Mouse (Mus musculus): Measurements from ENCODE around the gene Arhgef19.
A peak's percentile ranks its signal among the peaks of the same experiment; 100 is the strongest.

Arhgef19 gene

DNA sequence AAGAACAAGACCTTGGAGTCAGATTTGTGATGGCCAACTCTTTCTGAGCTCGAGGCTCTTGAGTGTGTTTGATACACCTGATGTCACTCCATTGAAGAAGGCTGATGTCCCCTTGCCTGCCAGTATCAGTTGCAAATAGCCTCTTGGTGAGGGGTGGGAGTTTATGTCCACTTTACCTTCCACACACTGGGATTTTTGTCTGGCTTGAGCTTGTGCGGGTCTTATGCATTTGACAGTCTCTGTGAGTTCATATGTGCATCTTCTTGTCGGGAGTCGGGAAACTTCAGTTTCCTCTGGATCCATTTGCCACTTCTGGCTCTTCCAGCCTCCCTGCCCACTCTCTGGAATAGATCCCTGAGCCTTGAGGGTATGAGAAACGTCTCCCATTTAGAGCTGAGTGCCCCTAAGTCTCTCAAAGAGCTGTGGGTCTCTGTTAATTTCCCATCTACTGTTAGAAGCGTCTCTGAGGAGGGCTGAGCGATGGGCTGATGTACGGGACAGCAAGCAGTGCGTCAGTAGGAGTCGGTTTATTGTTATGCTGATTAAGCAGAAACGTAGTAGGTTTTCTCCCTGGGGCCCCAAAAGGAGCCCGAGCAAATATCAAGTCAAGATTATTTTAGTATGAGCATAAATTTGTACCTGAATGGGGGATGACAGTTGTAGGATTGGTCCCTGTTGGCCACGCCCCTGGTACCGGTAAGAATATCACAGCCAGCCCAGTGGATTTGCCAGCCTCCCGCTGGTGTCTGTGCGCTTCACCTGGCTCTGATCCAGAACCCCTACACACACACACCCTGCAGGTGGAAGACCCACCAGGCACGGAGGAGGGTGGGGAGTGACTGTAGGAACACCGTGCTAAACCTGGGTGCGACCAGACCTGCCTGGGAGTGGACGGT lies 559 bp upstream of the Arhgef19 start:
- DNase-seq = no peak

DNA sequence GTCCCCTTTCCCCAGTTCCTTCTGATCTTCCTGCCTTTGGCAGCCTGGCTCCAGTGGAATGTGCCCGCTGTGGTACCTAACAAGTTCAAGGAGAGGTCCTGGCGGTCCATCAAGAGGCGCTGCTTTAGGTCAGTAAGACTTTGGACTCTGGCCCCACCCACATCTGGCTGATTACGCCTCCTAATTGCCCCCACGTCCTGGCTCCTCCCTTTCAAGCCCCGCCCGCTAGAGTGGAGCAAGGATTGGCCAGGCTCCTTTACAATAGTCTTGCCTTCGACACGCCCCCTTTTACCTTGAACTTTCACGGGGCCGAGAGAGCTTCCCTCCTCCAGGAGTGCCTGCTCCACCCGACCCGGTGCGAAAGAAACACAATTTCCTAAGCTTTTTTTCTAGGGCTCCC lies 1.3 kb downstream of the Arhgef19 start:
- no peak for DNase-seq

DNA sequence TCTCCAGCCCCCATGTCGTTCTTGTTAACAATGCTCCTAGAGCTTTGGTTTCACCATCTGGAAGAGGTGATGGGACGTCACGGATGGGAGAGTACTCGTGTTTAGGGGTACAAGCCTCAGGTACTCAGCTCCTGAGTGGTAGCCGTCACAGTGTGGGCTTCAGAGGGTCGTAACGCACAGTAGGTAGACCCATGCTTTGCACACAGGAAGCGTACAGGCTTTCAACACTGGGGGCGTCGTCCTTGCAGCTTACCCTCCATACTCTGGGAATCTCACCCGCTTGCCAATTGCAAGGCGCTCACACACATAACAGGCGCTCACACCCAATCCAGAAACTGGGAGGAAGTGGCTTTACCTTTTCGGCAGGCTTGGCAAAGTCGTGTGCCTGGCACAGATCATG lies 2.6 kb downstream of the Arhgef19 start:
- no peak for DNase-seq

DNA sequence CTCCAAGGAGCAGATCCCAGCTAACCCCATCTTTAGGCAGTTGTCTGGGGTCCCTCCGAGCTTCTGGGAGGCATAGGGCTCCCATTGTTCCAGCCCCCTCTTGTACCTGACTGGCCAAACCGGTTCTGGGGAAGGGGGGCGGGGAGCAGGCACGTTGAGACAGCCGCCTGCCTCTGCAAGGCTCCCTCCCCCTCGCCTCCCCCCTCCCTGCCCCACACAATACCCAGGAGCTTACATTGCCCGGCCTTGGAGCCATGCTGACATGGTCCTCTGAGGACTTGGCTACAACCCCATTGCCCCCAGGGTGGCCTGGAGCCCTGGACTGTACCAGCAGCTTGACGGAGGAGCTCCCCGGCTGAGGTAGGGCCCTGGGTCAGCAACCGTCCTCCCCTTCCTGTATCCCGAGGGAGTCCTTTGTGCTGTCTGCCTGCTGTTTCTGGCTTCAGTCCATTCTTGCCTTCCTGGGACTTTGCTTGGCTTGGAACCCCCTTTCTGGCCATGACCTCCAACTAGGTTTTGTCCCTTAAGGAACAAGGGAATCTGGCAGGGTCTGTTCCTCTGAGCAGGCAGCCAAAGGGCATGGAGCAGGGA lies 3.4 kb downstream of the Arhgef19 start:
- no peak for DNase-seq

DNA sequence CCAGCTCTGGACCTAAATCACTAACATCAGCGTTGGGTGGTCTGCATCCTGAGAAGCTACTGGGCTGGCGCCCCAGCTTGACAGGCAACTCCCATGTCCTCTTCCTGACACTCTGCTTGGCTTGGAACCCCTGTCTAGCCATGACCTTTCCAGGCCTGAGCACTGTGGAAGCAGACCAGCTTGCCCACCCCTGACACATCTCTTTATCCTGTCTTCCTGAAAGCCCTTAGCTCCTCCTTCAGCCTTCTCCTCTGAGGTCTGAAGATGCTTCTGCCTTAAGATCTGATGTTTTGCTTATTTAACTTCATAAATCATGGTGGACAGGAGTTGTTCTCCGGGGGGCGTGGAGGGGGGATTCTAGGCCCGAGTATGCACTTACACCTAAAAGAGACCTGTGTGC lies 4.3 kb downstream of the Arhgef19 start:
- no peak for DNase-seq

DNA sequence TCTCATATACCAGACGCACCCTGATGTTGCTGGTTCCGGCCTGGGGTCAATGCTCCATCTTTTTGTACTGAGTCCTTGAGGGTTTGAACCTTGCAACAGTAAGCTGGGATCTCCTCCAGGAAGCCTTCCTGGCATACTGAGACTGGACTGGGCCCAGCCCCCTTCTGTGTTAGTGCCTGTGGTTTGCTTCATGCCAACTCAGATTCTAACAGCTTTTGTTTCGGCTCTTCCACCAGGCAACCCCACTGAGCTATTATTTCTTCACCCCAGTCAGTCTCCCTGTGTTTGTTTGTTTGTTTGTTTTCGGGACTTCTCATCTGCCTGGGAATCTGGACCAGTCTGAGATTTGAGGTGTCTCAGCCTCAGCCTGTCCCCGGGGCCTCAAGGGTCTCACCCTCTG lies 5.1 kb downstream of the Arhgef19 start:
- DNase-seq = no peak

DNA sequence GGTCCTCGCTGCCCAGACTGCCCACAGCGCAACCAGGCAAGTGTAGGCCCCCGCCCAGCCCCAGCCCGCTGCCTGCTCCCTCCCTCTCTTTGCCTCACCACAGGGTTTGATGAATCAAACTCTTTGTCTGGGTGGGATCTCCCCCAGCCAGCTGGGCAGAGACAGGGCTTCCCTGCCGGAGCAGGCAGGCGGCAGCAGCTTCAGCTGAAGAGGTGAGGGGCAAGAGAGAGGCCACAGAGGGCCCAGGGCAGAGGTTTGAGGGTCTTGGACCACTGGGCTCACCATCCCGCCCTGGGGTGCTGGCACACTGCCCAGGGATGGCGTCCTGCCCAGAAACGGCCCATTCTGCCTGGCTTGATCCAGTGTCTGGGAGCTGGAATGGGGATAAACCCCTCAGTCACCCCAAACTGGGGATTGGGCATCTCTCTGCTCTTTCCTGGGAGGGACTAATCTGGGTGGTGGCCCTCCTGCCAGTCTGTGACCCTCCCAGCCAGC lies 5.7 kb downstream of the Arhgef19 start:
- peak; percentile 51 for DNase-seq

DNA sequence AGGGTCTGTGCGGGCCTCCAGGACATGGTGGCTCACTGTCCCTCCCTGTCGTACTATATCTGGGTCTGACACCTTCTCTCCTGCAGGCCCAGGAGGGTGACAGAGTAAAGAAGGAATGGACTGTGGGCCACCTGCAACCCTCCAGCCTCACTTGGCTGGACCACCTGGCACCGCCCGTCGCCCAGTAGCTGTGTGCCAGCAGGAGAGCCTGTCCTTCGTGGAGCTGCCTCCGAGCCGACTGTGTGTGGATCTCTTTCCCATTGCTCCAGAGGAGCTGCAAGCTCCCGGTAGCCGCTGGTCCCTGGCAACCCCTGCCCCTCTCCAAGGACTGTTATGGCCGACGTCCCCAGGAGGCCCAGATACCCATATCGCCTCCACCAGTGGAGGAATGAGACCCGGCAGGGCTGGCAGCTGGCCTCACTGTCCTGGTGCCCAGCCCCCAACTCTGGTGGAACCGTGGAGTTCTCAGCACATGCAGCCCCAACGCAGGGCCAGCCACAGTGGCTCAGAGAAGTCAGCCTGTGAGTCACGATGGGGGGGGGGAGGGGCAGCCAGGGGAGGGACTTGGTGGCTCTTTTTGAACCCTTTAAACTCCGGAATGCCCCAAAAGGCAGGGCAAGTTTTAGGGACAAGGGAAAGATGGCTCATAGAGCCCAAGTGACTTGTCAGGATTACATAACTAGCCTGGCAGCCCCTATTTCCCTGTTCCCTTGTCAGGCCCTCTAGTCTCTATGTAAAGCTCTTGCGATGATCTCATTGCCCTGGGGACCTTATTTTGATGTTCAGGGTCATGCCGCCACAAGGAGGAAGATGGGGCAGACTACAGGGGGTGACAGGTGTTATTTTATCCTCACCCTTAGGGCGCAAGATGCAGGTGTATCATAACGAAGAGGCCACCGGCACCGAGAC lies 7.0 kb downstream of the Arhgef19 start:
- DNase-seq = no peak

DNA sequence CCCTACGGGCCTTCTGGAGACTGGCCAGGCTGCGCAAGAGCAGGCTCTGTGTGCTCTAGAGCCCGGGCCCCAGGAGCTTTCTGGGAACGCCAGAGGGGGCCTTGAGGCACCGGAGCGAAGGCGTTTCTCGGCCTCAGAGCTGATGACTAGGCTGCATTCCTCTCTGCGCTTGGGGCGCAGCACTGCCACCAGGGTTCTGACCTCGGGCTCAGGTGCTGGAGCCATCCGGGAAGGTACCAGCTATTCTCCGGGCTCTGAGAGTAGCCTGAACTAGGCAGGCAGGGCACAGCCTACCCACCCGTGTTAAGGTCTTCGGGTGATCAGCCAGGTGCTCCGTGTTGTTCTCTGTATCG lies 7.7 kb downstream of the Arhgef19 start:
- no peak for DNase-seq

DNA sequence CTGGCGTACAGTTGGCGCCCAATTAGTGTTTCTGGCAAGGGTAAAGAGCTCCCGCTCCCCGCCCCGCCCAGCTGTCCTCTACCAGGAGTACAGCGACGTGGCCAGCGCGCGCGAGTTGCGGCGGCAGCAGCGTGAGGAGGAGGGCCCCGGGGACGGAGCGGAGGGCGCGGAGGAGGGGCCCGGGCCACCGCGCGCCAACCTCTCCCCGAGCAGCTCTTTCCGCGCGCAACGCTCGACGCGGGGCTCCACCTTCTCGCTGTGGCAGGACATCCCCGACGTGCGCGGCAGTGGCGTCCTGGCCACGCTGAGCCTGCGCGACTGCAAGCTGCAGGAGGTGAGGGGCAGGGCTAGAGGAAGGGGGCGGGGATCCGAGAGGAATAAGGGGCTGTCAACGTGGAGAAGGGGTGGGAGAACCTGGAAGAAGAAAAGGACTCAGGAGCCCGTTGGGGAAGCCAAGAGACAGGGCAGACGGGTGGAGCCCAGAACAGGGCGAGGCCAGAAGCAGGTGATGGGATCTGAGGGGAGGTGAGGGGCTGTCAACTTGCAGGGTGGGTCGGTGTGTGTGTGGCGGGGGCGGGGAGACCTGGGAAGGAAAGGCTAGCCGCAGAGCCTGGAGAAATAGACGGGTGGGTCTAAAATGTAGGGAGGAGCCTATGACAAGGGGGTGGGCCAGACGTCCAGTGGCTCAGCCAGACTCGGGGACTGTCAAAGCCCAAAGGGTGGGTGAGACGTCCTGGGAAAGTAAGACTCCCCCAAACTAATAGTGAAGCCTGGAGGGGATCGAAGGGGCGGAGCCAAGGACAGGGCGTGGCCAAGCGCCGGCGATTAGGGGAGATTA lies 8.7 kb downstream of the Arhgef19 start:
- DNase-seq = no peak

DNA sequence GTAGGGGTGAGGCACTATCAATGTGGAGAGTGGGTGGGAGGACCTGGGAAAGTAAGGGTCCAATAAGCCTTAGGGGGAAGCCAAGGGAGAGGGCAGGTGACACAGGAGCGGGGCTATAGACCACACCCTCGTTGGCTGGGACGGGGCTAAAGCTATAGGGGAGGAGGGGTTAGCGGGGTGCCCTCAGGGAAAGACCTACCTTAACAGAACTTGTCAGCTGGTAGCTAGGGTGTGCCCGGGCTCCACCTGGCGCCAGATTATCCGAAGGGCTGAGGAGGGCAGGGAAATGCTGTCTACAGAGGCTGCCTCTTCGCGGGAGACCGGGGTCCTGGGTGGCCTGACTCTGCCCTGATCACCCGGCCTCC lies 9.3 kb downstream of the Arhgef19 start:
- DNase-seq = no peak

DNA sequence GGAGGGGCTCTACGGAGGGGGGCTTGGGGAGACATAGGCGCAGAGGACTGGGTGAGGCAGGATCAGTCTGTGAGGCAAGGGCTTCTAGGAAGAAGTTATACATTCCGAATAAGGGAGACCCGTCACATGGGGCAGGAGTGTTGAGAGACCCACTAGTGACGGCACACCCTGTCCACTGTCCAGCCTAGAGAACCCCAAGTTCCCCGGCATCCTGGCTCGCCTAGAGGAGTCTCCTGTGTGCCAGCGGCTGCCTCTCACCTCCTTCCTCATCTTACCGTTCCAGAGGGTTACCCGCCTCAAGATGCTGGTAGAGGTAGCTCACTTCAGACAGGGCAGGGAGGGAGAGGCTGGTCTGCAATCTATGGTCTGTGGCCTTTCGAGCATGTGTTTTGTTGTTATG lies 10.1 kb downstream of the Arhgef19 start:
- no peak for DNase-seq

DNA sequence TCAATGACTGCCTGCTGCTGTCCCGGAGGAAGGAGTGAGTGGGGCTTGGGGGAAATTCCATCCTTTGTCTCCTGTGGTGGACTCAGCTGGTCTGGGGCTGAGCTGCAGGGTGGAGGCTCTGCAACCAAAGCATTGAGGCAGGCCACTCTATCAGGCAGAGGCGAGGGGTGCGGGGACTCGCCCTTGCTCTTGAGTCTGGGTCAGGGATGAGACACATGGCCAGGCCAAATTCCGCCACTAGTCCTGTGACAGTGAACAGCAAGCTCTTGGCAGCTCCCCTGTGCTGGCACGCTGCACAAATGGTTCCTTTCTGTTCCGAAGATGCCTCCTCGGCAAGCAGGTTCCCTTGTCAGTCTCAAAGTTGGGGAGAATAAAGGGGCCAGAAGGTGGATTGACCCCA lies 11.8 kb downstream of the Arhgef19 start:
- no peak for DNase-seq

DNA sequence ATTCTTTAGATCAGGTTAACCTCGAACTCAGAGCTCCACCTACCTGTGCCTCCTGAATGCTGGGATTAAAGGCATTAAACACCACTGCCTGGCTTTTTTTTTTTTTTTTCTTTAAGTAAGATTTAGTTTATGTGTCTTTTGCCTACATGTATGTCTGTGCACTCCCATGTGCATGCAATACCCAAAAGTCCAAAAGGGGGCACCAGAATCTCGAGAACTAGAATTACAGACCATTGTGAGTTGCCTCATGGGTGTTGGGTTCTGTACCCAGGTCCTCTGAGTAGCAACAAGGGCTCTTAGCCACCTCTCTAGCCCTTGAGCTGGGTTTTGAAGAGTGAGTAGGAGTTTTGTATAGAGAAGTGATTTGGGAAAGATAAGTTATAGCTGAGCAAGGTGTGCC lies 13.3 kb downstream of the Arhgef19 start:
- DNase-seq = no peak

DNA sequence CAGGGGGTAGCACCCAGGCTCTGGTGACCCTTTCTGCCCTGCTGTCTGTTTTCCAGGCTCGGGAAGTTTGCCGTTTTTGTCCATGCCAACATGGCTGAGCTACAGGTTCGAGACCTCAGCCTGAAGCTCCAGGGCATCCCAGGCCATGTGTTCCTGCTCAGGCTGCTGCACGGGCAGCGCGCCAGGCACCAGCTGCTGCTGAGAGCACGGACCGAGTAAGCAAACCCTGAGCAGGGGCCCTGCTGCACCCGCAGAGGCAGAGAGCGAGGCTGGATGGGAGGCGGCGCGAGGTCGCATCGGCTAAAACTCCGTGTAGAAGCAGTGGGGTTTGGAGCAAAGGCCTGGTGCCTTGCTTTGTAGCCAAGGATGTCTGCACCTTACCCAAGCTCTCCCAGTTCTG lies 14.9 kb downstream of the Arhgef19 start:
- DNase-seq = no peak

DNA sequence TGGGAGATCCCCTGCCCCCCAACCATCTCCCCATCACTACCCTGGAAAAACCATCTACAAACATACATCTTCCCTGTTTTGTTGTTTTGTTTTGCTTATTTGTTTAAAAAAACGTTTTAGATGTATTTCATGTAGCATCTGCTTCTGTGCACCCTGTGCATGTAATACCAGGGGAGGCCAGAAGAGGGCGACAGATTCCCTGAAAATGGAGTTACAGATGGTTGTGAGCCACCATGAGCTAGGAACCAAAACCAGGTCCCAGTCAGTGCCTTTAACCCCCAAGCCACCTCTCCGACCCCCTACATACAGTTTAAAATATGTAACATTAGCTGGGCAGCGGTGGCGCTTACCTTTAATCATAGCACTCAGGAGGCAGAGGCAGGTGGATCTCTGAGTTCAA lies 18.1 kb downstream of the Arhgef19 start:
- no peak for DNase-seq

DNA sequence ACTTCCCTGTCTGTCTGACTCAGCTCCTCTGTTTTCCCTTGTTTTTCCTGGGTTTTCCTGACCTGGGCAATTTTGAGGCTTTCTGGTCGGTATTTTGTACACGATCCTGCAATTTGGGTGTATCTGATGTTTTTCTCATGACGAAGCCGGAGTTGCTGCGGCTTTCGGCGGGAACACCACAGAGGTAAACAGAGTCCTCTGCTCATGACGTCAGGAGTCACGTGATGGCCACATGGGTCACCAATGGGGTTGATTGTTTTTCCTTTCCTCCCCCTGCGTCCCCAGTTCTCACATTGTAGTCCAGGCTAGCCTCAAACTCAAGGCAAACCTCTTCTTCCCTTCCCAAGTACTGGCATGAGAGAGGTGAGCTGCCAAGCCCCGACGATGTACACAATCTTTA lies 20.1 kb downstream of the Arhgef19 start:
- no peak for DNase-seq

DNA sequence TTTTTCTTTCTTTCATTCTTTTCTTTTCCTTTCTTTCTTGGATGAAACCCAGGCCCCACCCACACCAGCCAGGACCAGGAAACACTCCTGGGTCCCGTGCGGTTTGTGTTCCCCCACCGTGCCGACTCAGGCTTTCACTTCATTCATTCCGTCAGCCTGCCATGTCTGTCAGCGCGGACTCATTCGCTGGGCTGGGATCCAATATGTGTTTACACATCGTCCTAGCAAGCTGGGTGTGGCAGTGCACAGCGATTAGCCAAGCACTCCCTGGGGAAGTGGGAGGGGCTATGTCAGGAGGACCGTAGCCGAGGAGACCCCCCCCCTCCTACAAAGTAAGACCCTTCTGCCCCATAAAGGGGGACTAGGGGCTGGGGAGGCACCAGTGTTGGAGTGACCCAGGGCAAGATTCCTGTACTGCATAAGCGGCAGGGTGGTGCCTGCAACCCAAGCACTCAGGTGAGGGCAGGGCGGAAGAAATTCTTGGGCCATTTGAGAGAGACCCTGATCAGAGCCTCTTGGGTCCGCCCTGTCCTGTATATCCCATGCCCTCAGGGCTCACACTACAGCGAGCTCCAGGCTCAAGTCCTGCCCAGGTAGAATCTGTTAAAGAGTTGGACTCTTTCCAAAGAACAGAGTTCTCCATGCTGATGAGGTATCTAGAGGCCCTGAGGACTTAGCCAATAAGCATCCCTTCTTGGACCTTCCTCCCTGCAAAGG lies 20.9 kb downstream of the Arhgef19 start:
- no peak for DNase-seq

DNA sequence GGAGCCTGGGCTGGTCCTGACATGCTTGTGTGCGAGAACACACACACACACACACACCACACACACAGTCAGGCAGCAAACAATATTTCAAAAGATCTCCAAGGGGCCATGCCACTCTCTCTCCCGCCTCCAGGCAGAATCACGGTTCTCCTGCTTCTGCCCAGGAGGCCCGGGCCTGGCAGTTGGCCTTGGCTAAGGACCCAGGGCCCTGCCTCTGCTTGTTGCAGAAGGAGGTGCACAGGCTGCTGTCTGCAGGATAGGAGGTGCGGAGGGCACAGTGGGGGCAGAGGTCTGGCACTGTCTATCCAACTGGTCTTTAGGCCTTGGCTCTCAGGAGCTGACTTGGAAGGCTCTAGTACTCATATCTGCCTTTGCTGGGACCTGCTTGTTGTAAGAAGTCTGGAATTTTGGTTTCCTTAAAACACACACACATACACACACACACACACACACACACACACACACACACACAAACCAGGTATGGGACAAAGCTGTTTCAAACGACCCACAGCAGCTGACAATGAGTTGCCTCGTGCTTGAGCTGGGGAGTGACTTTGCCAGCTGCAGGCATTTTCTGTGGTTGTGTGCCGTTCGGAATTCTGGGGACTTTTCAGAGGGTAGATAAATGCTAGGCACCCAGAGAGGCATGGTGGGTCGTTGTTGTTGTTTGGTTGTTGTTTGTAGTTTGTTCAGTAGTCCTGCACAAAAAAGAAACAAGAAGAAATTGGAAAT lies 23.8 kb downstream of the Arhgef19 start:
- no peak for DNase-seq

DNA sequence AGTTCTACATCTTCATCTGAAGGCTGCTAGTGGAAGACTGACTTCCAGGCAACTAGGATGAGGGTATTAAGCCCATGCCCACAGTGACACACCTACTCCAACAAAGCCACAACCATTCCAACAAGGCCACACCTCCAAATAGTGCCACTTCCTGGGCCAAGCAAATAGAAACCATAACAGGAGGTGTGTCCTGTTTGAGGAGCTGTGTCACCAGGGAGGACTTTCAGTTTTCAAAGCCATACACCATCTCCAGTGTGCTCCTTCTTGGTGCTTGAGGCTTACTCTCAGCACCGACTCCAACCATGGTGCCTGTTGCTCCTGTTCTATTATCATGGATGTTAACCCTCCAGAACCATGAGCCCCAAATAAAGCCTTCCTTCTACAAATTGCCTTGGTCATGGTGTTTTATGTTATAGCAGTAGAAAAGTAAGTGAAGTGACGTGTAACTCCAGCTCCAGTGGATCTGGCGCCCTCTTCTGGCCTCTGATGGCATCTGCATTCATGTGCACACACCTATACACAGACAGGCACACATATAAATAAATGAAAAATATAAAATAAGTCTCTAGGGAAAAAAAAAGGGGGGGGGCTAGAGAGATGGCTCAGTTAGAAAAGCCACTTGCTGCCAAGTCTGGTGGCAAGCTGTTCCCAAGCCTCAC lies 26.8 kb downstream of the Arhgef19 start:
- no peak for DNase-seq

DNA sequence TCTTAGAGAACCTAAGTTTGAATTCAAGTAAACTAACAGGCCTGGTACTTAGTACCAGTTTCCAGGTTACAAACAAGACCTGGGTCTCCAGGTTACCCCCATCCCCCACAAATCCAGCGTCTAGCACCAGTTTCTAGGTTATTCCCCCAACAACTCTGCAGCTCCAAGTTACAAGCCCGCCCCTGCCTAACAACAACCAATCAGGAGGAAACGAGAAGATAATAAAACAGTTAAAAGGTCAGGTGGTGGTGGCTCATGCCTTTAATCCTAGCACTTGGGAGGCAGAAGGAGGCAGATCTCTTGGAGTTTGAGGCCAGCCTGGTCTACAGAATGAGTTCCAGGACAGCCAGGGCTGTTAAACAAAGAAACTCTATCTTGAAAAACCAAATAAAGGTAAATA lies 28.0 kb downstream of the Arhgef19 start:
- no peak for DNase-seq

Measured in cerebellum, adult 11-12 months (tissue).